ENCODE assay signal across 13 mouse cellular contexts in the genomic region with DNA sequence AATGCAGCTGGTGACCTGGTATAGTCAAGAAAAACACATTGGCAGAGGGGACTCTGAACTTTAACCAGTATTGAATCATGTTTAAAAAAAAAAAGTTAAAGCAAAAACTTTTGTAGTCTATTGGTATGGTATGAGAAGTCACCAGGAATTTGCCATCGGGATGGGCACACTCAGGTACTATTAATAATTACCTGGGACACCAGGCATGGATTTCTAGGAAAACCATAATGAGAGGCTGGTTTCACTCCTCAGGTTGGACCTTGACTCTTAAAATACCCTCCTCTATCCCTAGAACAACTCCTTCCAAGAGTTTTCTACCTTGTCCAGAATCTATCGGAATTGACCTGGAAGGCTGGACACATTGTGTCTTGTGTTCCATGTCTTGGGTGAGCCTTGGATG.
"Had no signal": no experiment of that assay in that cellular context is flagged by ENCODE, and none has a peak within 500 bp of the region (broad histone marks: within the 10 kb centered on the region; RNA-seq: fewer than 3 reads in every experiment).

No protein-coding gene starts in this region.

- H3K9ac ChIP-seq: limb, embryonic 12.5 days; limb, embryonic 15.5 days; liver, embryonic 13.5 days had no signal

- H3K4me1 ChIP-seq: limb, embryonic 15.5 days; liver, embryonic 13.5 days had no signal

- H3K27me3 ChIP-seq: limb, embryonic 12.5 days; limb, embryonic 15.5 days; liver, embryonic 13.5 days had no signal

- DNase-seq: left cerebral cortex, postnatal 4 days; liver, embryonic 13.5 days; lung, adult 2 months; lung, postnatal 14 days; lung, postnatal 4 days; midbrain, embryonic 14.5 days; thymus, adult 18-20 months; thymus, postnatal 36 days had no signal

- H3K9me3 ChIP-seq: limb, embryonic 12.5 days; limb, embryonic 15.5 days; liver, embryonic 13.5 days had no signal

- H3K4me2 ChIP-seq: limb, embryonic 12.5 days; limb, embryonic 15.5 days; liver, embryonic 13.5 days; midbrain, embryonic 11.5 days had no signal

- H3K36me3 ChIP-seq: limb, embryonic 12.5 days; limb, embryonic 15.5 days; liver, embryonic 13.5 days had no signal

- H3K27ac ChIP-seq: kidney, postnatal 0 days; limb, embryonic 12.5 days; limb, embryonic 15.5 days; liver, embryonic 13.5 days had no signal

- ATAC-seq: intestine, postnatal 0 days had no signal

- H3K4me3 ChIP-seq: limb, embryonic 12.5 days; limb, embryonic 15.5 days; liver, embryonic 13.5 days had no signal
